Mouse (Mus musculus) neural tube, embryonic 12.5 days (tissue): ENCODE measurements around the gene D10Wsu102e. TPM values are rescaled to one million over a fixed set of nuclear protein-coding genes. Genes with fewer than 3 reads are reported as not detected.
"Not testable (repeated sequence)": the region's sequence is repeated elsewhere in the genome, so short reads cannot be mapped to it uniquely, and the experiment has no call there.

Experiments used
- ATAC-seq: fragments of 200-750 bp; cut with Nextera tagmentation; 2 replicates; pipeline ENCODE4 v1.8.0; 2017; ENCODE audit warnings: low read depth, mild to moderate bottlenecking, moderate TSS enrichment, moderate library complexity; ENCODE audit not compliant: low FRiP score
- H3K27ac ChIP-seq: fragments of 300-500 bp; sonication (generic); 2 replicates; pipeline ENCODE4 v1.5.1; 2016
- H3K27me3 ChIP-seq: fragments of 300-500 bp; sonication (generic); replicated peaks from 2 replicates; pipeline ENCODE4 v1.6.1; 2016; ENCODE audit warnings: mild to moderate bottlenecking
- H3K36me3 ChIP-seq: fragments of 300-500 bp; sonication (generic); 2 replicates; pipeline ENCODE4 v1.6.1; 2016; ENCODE audit warnings: mild to moderate bottlenecking
- H3K4me1 ChIP-seq: fragments of 300-500 bp; sonication (generic); 2 replicates; pipeline ENCODE4 v1.6.1; 2016
- H3K4me2 ChIP-seq: fragments of 300-500 bp; sonication (generic); replicated peaks from 2 replicates; pipeline ENCODE4 v1.6.1; 2016; ENCODE audit warnings: mild to moderate bottlenecking
- H3K4me3 ChIP-seq: fragments of 300-500 bp; sonication (generic); 2 replicates; pipeline ENCODE4 v1.5.1; 2016
- H3K9ac ChIP-seq: fragments of 300-500 bp; sonication (generic); 2 replicates; pipeline ENCODE4 v1.6.1; 2016; ENCODE audit warnings: mild to moderate bottlenecking
- H3K9me3 ChIP-seq: fragments of 300-500 bp; sonication (generic); 2 replicates; pipeline ENCODE4 v1.6.1; 2016; ENCODE audit warnings: mild to moderate bottlenecking
- WGBS: fragments of 180-500 bp; shearing (Covaris S2); methylation state at CpG from one replicate; pipeline ENCODE4 v1.1.7; 2016; 5-methylcytosine and 5-hydroxymethylcytosine counted together
- polyA plus RNA-seq: library from polyadenylated mRNA; unstranded; fragments of >200 nt; fragmentation: Nextera tagmentation; extraction: Ambion mirVana; gene quantifications from 2 replicates; pipeline ENCODE4 v1.2.1, GENCODE M21; 2016

D10Wsu102e gene
- polyA plus RNA-seq, 1 experiment from 2014 or later, result 0.93 TPM

DNA sequence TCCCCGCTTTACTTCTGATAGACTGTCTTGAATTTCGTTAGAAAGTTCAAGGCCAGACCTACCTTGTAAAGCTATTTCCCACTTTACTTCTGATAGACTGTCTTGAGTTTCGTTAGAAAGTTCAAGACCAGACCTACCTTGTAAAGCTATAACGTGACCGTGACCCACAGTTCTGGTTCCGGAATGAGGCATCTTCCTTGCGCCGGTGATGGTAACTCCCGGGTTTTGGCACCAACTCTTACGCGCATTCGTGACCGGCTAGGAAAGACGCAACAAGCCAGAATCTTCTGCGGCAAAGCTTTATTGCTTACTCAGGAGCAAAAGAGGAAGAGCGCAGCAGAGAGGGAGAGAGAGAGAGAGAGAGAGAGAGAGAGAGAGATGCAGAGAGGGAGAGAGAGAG lies 58.4 kb downstream of the D10Wsu102e start:
- H3K27ac ChIP-seq, ATAC-seq, H3K4me1 ChIP-seq, H3K4me3 ChIP-seq, H3K4me2 ChIP-seq, H3K9ac ChIP-seq, H3K27me3 ChIP-seq: not testable (repeated sequence)
- WGBS, result 96% methylated on average over 16 of the region's 16 CpGs
- Histone ChIP-seq H3K9me3 (peaks cover 14% of the 10 kb centered on the region), H3K36me3 (peaks cover 18% of the 10 kb centered on the region)

- Histone ChIP-seq H3K4me2 (no peak overlapping the region), H3K4me3 (no peak overlapping the region), H3K36me3 (peaks cover 17% of the 10 kb centered on the region; the same call in 1 of the 2 replicates), H3K27ac (no peak overlapping the region), H3K9me3 (peaks cover 28% of the 10 kb centered on the region), H3K27me3 (no peaks in the 10 kb centered on the region), H3K4me1 (no peaks in the 10 kb centered on the region), H3K9ac (no peak overlapping the region)
- 96% methylated on average over 7 of the region's 7 CpGs for WGBS
- no peak for ATAC-seq
Observed at GRCm38 (mm10) chr10:83448582-83448981, 88.6 kb downstream of the D10Wsu102e start.

GRCm38 (mm10) chr10:83457531-83457930 lies 97.5 kb downstream of the D10Wsu102e start:
- peaks cover 10% of the 10 kb centered on the region; the same call in 1 of the 2 replicates for H3K36me3 ChIP-seq
- no peak overlapping the region for H3K4me2 ChIP-seq
- 94% methylated on average over 3 of the region's 3 CpGs for WGBS
- no peak for ATAC-seq
- no peak overlapping the region for H3K4me3 ChIP-seq
- peaks cover 32% of the 10 kb centered on the region for H3K9me3 ChIP-seq
- no peak overlapping the region for H3K27ac ChIP-seq
- H3K27me3 ChIP-seq, result no peaks in the 10 kb centered on the region
- no peak overlapping the region for H3K9ac ChIP-seq
- no peaks in the 10 kb centered on the region for H3K4me1 ChIP-seq

- no peaks in the 10 kb centered on the region for H3K4me1 ChIP-seq
- H3K27me3 ChIP-seq, result no peaks in the 10 kb centered on the region
- WGBS, result 96% methylated on average over 13 of the region's 13 CpGs
- H3K4me3 ChIP-seq, result no peak overlapping the region
- no peak overlapping the region for H3K4me2 ChIP-seq
- H3K27ac ChIP-seq, result no peak overlapping the region
- no peak for ATAC-seq
- H3K36me3 ChIP-seq, result peaks cover 7% of the 10 kb centered on the region; the same call in 1 of the 2 replicates
- peaks cover 18% of the 10 kb centered on the region; the same call in 1 of the 2 replicates for H3K9me3 ChIP-seq
- no peak overlapping the region for H3K9ac ChIP-seq
Observed at GRCm38 (mm10) chr10:83475226-83475625, 115.2 kb downstream of the D10Wsu102e start.

DNA sequence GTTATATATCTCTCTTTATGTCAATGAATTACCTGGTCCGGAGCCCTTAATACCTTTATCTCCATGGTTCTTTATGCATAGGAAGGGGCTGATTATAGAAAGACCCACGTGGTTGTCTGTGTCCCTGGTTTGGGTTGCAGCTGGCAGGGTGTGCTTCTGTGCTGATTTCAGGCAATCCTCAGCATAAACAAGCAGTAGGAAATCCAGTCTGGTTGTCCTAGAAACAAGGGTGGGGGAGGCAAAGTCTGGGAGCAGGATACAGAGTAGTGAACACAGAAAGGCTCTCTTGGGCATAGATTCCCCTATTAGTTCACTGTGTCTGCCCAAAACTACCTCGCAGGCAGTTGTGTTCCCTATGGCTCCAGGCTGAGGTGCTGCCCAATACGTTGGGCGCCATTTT lies 117.3 kb downstream of the D10Wsu102e start:
- WGBS, result 84% methylated on average over 5 of the region's 5 CpGs
- no peak for ATAC-seq
- Histone ChIP-seq H3K4me1 (no peaks in the 10 kb centered on the region), H3K9me3 (peaks cover 18% of the 10 kb centered on the region; the same call in 1 of the 2 replicates), H3K27me3 (no peaks in the 10 kb centered on the region), H3K36me3 (peaks cover 7% of the 10 kb centered on the region; the same call in 1 of the 2 replicates), H3K4me2 (no peak overlapping the region), H3K27ac (no peak overlapping the region), H3K9ac (no peak overlapping the region), H3K4me3 (no peak overlapping the region)

DNA sequence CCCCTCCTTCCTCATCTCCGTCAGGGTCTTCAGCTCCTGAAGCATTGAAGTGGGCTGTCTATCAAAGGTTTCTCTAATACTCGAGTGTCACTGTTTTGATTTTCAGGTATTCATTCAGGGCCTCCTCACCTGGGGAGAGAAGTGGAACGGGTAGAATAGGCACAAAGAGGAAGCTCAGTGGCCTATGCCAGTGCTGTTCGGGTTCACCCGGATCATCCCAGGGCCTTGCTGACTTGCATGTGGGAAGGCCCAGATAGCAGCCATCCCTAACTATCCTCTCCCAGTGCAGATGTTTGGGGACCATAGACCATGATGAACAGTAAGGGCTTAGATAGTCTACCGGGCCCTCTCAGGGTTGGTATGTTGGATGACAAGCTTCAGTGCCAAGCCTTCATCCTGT lies 130.5 kb downstream of the D10Wsu102e start:
- WGBS, result 93% methylated on average over 6 of the region's 6 CpGs
- Histone ChIP-seq H3K9ac (no peak overlapping the region), H3K27me3 (no peaks in the 10 kb centered on the region), H3K4me2 (no peak overlapping the region), H3K4me1 (no peaks in the 10 kb centered on the region), H3K4me3 (no peak overlapping the region), H3K9me3 (no peaks in the 10 kb centered on the region), H3K36me3 (peaks cover 45% of the 10 kb centered on the region), H3K27ac (no peak overlapping the region)
- ATAC-seq, result no peak

DNA sequence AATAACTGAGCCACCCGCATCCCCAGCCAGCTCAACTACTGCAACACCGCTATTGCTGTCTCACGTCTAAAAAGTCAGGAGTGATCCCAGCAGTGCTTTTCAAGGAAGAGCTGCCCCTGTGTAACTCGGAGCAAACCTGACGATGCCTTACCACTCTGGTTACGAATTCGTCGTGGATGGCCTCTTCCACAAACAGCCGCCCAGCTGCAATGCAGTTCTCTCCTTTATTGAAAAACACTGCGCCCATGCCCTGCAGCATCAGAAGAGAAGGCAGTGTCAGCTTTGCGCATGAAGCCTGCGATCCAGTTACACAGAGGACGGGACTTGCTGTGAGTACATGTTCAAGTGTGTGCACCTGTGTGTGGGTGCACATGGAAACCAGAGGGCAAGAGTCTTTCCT lies 137.3 kb downstream of the D10Wsu102e start:
- Histone ChIP-seq H3K4me1 (no peaks in the 10 kb centered on the region), H3K27ac (no peak overlapping the region), H3K36me3 (peaks cover 18% of the 10 kb centered on the region; the same call in 1 of the 2 replicates), H3K9ac (no peak overlapping the region), H3K4me2 (no peak overlapping the region), H3K4me3 (no peak overlapping the region), H3K27me3 (no peaks in the 10 kb centered on the region), H3K9me3 (no peaks in the 10 kb centered on the region)
- WGBS, result 89% methylated on average over 13 of the region's 13 CpGs
- ATAC-seq, result no peak

DNA sequence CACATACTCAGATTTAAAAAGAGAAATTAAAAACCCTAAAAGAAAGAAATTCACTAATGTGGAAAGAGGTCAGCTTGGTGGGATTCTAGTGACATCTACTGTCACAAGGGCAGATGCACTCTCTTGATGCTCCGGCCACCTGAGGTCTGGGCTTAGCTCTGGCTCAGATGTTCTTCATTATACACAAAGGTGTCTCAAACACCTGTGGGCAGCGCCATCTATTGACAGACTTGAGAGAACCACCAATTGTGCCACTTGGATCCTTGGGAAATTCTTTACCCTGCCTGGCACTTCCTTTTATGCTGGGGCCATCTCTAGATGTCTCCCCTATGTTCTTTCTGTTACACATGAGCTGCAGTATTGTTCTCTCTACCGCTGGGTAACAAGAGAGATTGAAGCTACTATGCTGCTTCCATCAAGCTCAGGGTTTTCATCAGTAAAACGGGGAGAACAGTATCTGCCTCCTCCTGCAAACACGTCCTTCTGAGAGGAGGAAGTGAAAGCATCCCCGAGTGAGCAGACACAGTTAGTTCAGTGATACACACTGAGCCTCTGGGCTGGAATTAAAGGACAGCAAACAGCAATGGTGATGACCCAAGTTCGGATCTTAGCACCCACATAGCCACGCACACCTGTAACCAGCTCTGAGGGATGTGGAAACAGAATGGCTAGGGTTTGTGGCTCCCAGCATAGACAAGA lies 149.1 kb downstream of the D10Wsu102e start:
- H3K9ac ChIP-seq, result no peak overlapping the region
- 68% methylated on average over 8 of the region's 8 CpGs for WGBS
- H3K27ac ChIP-seq, result no peak overlapping the region
- no peak overlapping the region for H3K4me3 ChIP-seq
- peaks cover 47% of the 10 kb centered on the region for H3K36me3 ChIP-seq
- no peak for ATAC-seq
- no peaks in the 10 kb centered on the region for H3K9me3 ChIP-seq
- H3K4me1 ChIP-seq, result no peaks in the 10 kb centered on the region
- H3K27me3 ChIP-seq, result no peaks in the 10 kb centered on the region
- no peak overlapping the region for H3K4me2 ChIP-seq

- ATAC-seq, result no peak
- Histone ChIP-seq H3K27ac (no peak overlapping the region), H3K4me1 (no peaks in the 10 kb centered on the region), H3K27me3 (no peaks in the 10 kb centered on the region), H3K9ac (no peak overlapping the region), H3K36me3 (peaks cover 44% of the 10 kb centered on the region), H3K4me3 (no peak overlapping the region), H3K9me3 (no peaks in the 10 kb centered on the region), H3K4me2 (no peak overlapping the region)
- 81% methylated on average over 5 of the region's 5 CpGs for WGBS
Observed at GRCm38 (mm10) chr10:83511304-83511703, 151.3 kb downstream of the D10Wsu102e start.

DNA sequence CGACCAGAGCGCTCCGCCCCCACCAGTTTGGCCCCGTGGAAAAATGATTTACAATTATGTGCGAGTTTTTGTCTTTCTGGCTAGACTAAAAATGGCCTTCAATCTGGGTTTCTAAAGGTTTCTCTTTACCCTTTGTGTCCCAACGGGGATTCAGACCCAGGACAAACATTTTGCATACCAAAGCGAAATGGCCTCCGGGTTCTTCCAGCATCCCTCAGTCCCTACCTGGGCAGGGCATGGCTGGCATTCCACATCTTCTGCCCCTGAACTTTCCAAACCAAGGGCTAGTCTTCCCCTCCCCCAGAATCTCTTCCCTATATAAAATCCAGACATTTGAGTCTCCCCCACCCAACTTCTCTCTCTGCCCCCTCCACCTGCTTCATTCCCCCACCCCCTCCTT lies 153.7 kb downstream of the D10Wsu102e start:
- Histone ChIP-seq H3K27ac (no peak overlapping the region), H3K4me2 (no peak overlapping the region), H3K27me3 (no peaks in the 10 kb centered on the region), H3K4me3 (no peak overlapping the region), H3K36me3 (peaks cover 39% of the 10 kb centered on the region), H3K9ac (no peak overlapping the region), H3K9me3 (no peaks in the 10 kb centered on the region), H3K4me1 (no peaks in the 10 kb centered on the region)
- ATAC-seq, result no peak
- 79% methylated on average over 8 of the region's 8 CpGs for WGBS

GRCm38 (mm10) chr10:83520990-83521389 lies 161.0 kb downstream of the D10Wsu102e start:
- Histone ChIP-seq H3K4me1 (no peaks in the 10 kb centered on the region), H3K4me2 (no peak overlapping the region), H3K4me3 (no peak overlapping the region), H3K9me3 (no peaks in the 10 kb centered on the region), H3K36me3 (peaks cover 48% of the 10 kb centered on the region), H3K9ac (no peak overlapping the region), H3K27ac (no peak overlapping the region), H3K27me3 (no peaks in the 10 kb centered on the region)
- 75% methylated on average over 4 of the region's 4 CpGs for WGBS
- ATAC-seq, result no peak

DNA sequence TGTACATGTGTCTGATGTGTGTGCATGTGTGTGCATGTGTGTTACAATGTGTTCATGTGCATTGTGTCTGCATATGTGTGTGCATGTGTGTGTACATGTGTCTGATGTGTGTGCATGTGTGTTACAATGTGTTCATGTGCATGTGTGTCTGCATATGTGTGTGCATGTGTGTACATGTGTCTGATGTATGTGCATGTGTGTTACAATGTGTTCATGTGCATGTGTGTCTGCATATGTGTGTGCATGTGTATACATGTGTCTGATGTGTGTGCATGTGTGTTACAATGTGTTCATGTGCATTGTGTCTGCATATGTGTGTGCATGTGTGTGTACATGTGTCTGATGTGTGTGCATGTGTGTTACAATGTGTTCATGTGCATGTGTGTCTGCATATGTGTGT lies 164.2 kb downstream of the D10Wsu102e start:
- not testable (repeated sequence) for H3K9ac ChIP-seq, ATAC-seq, H3K4me2 ChIP-seq, H3K27me3 ChIP-seq, H3K4me1 ChIP-seq, H3K4me3 ChIP-seq, H3K9me3 ChIP-seq, H3K27ac ChIP-seq
- H3K36me3 ChIP-seq, result peaks cover 44% of the 10 kb centered on the region

DNA sequence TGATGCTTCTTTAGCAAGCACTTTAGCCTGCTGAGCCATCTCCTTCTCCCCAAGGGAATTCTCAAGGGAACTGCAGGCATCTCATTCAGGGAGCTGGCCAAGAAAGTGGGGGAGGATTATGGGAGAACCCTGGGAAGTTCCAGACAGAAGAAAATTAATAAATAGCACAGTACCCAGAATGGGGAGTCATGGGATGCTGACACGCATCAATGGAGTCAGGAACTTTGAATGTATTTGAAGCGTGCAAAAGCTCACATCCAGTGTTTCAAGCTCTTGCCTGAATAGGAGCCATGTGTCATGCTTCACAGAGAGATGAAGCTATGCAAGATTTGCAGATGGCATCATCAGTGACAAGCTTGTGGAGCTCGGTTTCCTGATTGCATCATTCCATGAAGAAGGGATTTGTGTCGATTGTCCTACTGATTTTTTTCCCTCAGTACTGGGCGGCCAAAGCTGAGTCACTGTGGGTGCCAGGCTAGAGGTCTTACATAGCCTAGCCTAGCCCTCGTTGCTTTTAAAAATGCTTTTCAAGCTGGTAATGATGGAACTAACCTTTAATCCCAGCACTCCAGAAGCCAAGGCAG lies 170.5 kb downstream of the D10Wsu102e start:
- H3K4me1 ChIP-seq, result peaks cover 9% of the 10 kb centered on the region; the same call in 1 of the 2 replicates
- H3K4me2 ChIP-seq, result no peak overlapping the region
- peaks cover 15% of the 10 kb centered on the region for H3K36me3 ChIP-seq
- no peak overlapping the region for H3K9ac ChIP-seq
- 88% methylated on average over 6 of the region's 6 CpGs for WGBS
- no peak overlapping the region for H3K27ac ChIP-seq
- H3K4me3 ChIP-seq, result no peak overlapping the region
- no peaks in the 10 kb centered on the region; the same call in 1 of the 2 replicates for H3K27me3 ChIP-seq
- no peak for ATAC-seq
- H3K9me3 ChIP-seq, result no peaks in the 10 kb centered on the region
